Mouse (Mus musculus): ENCODE data around the gene Ccdc58. TPM values are rescaled to one million over a fixed set of nuclear protein-coding genes. Genes with fewer than 3 reads are reported as not detected.
"Not testable (repeated sequence)": the region's sequence is repeated elsewhere in the genome, so short reads cannot be mapped to it uniquely, and the experiment has no call there.

Gene Ccdc58
- polyA plus RNA-seq (2015; fragmentation: Nextera tagmentation; extraction: Ambion mirVana) = 87.5 and 91.8 TPM in 2 replicates

GRCm38 (mm10) chr16:36071450-36072379 is at the start of gene Ccdc58, which contains the start of gene Fam162a:
Ccdc58 (plus strand) TSS chr16:36071685.
Fam162a (minus strand) TSS chr16:36071594.
- Histone ChIP-seq H3K4me2 (replicated peaks) (peak within 1 kb of the TSS; percentile 66), H3K27ac (peak within 1 kb of the TSS; percentile 97), H3K4me3 (peak within 1 kb of the TSS; percentile 67), H3K36me3 (peaks cover 8% of the 10 kb centered on the region), H3K27me3 (no peaks in the 10 kb centered on the region), H3K4me1 (peaks cover 39% of the 10 kb centered on the region), H3K9me3 (no peaks in the 10 kb centered on the region), H3K9ac (peak within 1 kb of the TSS; percentile 85)
- under 1% methylated on average over 78 of the region's 81 CpGs for WGBS
- ATAC-seq (ENCODE audit: low FRiP score, low read depth) = peak; percentile 95

DNA sequence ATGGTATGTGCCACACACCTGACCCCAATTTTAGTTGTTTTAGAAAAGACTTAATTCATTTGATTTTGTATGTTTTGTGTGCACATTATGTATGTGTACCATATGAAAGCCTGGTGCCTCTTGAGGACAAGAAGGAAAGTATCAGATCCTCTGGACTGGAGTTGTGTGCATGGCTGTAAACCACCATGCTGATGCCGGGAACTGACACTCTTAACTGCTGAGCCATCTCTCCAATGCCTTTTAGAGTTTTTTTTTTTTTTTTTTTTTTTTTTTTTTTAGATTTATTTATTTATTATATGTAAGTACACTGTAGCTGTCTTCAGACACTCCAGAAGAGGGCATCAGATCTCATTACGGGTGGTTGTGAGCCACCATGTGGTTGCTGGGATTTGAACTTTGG is 43.4 kb upstream of the Ccdc58 start:
- not testable (repeated sequence) for H3K27me3 ChIP-seq; H3K9ac ChIP-seq; H3K4me1 ChIP-seq; ATAC-seq (ENCODE audit: low FRiP score, low read depth); H3K4me2 ChIP-seq (replicated peaks); H3K4me3 ChIP-seq; H3K9me3 ChIP-seq; H3K27ac ChIP-seq
- H3K36me3 ChIP-seq = peaks cover 52% of the 10 kb centered on the region
- 96% methylated on average over 1 of the region's 2 CpGs for WGBS

- no peaks in the 10 kb centered on the region for H3K27me3 ChIP-seq
- ATAC-seq (ENCODE audit: low FRiP score, low read depth) = peak; percentile 95
- H3K4me2 ChIP-seq (replicated peaks) = peak within 1 kb of the TSS; percentile 67
- 3% methylated on average over 39 of the region's 39 CpGs for WGBS
- H3K27ac ChIP-seq = peak within 1 kb of the TSS; percentile 88
- H3K9ac ChIP-seq = peak within 1 kb of the TSS; percentile 79
- peaks cover 20% of the 10 kb centered on the region for H3K4me1 ChIP-seq
- H3K9me3 ChIP-seq = no peaks in the 10 kb centered on the region
- peak within 1 kb of the TSS; percentile 68 for H3K4me3 ChIP-seq
- peaks cover 40% of the 10 kb centered on the region for H3K36me3 ChIP-seq
Measured at GRCm38 (mm10) chr16:36040640-36041624, 30.6 kb upstream of the Ccdc58 start, which contains the start of gene Wdr5b. Wdr5b (plus strand) TSS chr16:36041190.

DNA sequence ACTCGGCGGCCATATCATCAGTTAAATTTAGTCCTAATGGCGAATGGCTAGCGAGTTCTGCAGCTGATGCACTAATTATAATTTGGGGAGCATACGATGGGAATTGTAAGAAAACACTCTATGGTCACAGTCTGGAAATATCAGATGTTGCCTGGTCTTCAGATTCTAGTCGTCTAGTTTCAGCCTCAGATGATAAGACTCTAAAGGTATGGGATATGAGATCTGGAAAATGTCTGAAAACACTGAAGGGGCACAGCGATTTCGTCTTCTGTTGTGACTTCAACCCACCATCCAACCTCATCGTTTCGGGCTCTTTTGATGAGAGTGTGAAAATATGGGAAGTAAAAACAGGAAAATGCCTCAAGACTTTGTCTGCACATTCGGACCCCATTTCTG is 29.9 kb upstream of the Ccdc58 start:
- ATAC-seq (ENCODE audit: low FRiP score, low read depth) = no peak
- peak overlapping the region; percentile 67 for H3K4me2 ChIP-seq (replicated peaks)
- WGBS = 26% methylated on average over 11 of the region's 11 CpGs
- no peaks in the 10 kb centered on the region for H3K9me3 ChIP-seq
- H3K36me3 ChIP-seq = peaks cover 45% of the 10 kb centered on the region
- peak overlapping the region; percentile 68 for H3K4me3 ChIP-seq
- H3K4me1 ChIP-seq = peaks cover 20% of the 10 kb centered on the region
- H3K27me3 ChIP-seq = no peaks in the 10 kb centered on the region
- peak overlapping the region; percentile 79 for H3K9ac ChIP-seq
- H3K27ac ChIP-seq = peak overlapping the region; percentile 88

DNA sequence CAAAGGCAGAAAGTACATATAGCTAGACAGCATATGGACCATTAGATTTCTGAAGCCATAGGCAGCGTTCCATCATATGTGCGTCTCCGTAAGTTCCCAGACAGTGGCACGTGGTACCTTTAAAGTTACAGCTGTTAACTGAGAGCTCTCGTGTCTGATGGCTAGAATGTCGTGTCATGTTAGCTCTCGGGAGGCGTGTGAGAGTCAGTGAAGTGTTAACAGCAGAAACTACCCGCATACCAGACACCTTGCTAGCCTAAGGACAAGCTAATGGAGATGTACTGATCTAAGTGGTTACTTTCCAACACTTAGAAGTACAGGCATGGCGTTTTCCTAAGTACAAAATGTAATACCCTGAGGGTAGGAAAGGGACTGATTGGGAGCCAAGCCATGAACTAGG is 28.4 kb upstream of the Ccdc58 start:
- Histone ChIP-seq H3K27me3 (no peaks in the 10 kb centered on the region), H3K27ac (no peak overlapping the region), H3K4me1 (peaks cover 20% of the 10 kb centered on the region), H3K9ac (no peak overlapping the region), H3K4me3 (no peak overlapping the region), H3K4me2 (replicated peaks) (no peak overlapping the region), H3K36me3 (peaks cover 57% of the 10 kb centered on the region), H3K9me3 (no peaks in the 10 kb centered on the region)
- WGBS = 87% methylated on average over 10 of the region's 10 CpGs
- no peak for ATAC-seq (ENCODE audit: low FRiP score, low read depth)

GRCm38 (mm10) chr16:36043964-36044363 is 27.5 kb upstream of the Ccdc58 start:
- Histone ChIP-seq H3K27ac (no peak overlapping the region), H3K36me3 (peaks cover 66% of the 10 kb centered on the region), H3K4me2 (replicated peaks) (no peak overlapping the region), H3K27me3 (no peaks in the 10 kb centered on the region), H3K9me3 (no peaks in the 10 kb centered on the region), H3K4me3 (no peak overlapping the region), H3K4me1 (peaks cover 20% of the 10 kb centered on the region), H3K9ac (no peak overlapping the region)
- no peak for ATAC-seq (ENCODE audit: low FRiP score, low read depth)
- 88% methylated on average over 4 of the region's 4 CpGs for WGBS

DNA sequence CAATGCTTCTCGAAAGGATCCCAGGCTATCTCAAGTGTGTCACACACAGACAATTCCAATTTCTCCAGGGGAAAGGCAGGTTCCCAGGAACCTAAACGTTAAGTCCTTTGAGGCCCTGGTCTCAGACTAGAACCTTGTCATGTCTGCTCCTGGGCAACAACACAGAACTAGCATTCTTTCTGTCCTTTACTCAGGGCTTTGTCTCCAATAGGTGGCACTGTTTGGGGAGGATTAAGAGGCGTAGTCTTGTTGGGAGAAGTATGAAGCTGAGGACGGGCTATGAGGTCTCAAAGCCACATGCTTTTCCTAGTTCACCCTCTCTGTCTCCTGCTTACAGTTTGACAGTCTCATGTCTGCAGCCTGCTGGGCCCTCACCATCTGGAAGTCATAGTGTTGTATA is 23.9 kb upstream of the Ccdc58 start:
- Histone ChIP-seq H3K4me2 (replicated peaks) (no peak overlapping the region), H3K4me3 (no peak overlapping the region), H3K27ac (no peak overlapping the region), H3K9ac (no peak overlapping the region), H3K4me1 (peaks cover 1% of the 10 kb centered on the region), H3K36me3 (peaks cover 98% of the 10 kb centered on the region), H3K9me3 (no peaks in the 10 kb centered on the region), H3K27me3 (no peaks in the 10 kb centered on the region)
- ATAC-seq (ENCODE audit: low FRiP score, low read depth) = no peak
- 85% methylated on average over 4 of the region's 4 CpGs for WGBS

DNA sequence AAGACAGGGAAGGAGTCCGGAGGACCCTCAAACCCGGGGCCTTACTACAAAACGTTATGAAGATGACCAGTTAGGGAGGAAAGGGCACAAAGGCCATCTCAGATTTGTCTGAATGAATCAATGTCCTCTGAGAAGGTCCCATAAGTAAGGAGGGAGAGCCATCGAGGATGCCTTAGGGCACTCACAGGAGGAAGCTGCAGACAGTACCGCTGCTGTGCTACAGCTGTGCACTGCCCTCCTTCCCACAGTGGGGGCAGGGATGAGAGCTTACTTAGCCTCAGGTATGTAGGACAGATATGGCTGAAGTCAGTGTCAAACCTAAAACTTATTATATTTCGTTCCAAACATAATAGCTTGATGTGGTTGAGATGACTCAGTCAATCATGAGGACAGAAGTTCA is 20.0 kb upstream of the Ccdc58 start:
- 91% methylated on average over 6 of the region's 6 CpGs for WGBS
- Histone ChIP-seq H3K9ac (no peak overlapping the region), H3K27me3 (no peaks in the 10 kb centered on the region), H3K9me3 (no peaks in the 10 kb centered on the region), H3K4me3 (no peak overlapping the region), H3K4me2 (replicated peaks) (no peak overlapping the region), H3K27ac (no peak overlapping the region), H3K4me1 (no peaks in the 10 kb centered on the region), H3K36me3 (peaks cover 82% of the 10 kb centered on the region)
- ATAC-seq (ENCODE audit: low FRiP score, low read depth) = no peak

GRCm38 (mm10) chr16:36053524-36054275 is 17.8 kb upstream of the Ccdc58 start:
- no peak for ATAC-seq (ENCODE audit: low FRiP score, low read depth)

DNA sequence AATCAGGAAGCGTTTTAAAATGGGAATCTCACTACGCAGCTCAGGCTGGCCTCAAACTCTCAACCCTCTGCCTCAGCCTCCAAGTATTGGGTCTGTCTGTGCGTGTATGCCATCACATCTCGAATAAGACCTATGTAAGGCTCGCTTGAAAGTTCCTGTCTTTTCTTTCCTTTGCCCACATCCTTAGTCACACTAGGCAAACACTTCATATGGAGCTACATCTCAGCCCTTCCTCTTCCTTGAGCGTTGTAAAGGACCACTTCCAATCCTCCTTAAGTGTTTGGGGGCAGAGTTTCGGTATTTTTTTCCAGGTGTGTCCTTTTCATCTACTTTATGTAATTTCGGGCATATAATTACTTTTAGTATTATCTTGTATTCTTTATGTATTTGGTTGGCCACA is 16.6 kb upstream of the Ccdc58 start:
- Histone ChIP-seq H3K4me2 (replicated peaks) (no peak overlapping the region), H3K4me3 (no peak overlapping the region), H3K27me3 (no peaks in the 10 kb centered on the region), H3K9me3 (no peaks in the 10 kb centered on the region), H3K9ac (no peak overlapping the region), H3K4me1 (no peaks in the 10 kb centered on the region), H3K27ac (no peak overlapping the region), H3K36me3 (peaks cover 48% of the 10 kb centered on the region)
- WGBS = 95% methylated on average over 8 of the region's 8 CpGs
- no peak for ATAC-seq (ENCODE audit: low FRiP score, low read depth)

More at GRCm38 (mm10) chr16:36053524-36054275, 17.8 kb upstream of the Ccdc58 start:
- Histone ChIP-seq H3K27ac (no peak overlapping the region), H3K4me3 (no peak overlapping the region), H3K27me3 (no peaks in the 10 kb centered on the region), H3K9me3 (no peaks in the 10 kb centered on the region), H3K4me2 (replicated peaks) (no peak overlapping the region), H3K9ac (no peak overlapping the region), H3K4me1 (no peaks in the 10 kb centered on the region), H3K36me3 (peaks cover 60% of the 10 kb centered on the region)
- WGBS = 83% methylated on average over 6 of the region's 6 CpGs

- Histone ChIP-seq H3K9ac (no peak overlapping the region), H3K4me2 (replicated peaks) (no peak overlapping the region), H3K36me3 (peaks cover 41% of the 10 kb centered on the region), H3K4me3 (no peak overlapping the region), H3K27ac (no peak overlapping the region), H3K27me3 (no peaks in the 10 kb centered on the region), H3K4me1 (no peaks in the 10 kb centered on the region), H3K9me3 (no peaks in the 10 kb centered on the region)
- no peak for ATAC-seq (ENCODE audit: low FRiP score, low read depth)
- WGBS = 88% methylated on average over 11 of the region's 11 CpGs
Measured at GRCm38 (mm10) chr16:36056416-36056815, 15.1 kb upstream of the Ccdc58 start.

Data from limb, embryonic 13.5 days (tissue).